Mouse (Mus musculus): Measurements from ENCODE around the gene Snx29.

Gene Snx29

GRCm38 (mm10) chr16:11637794-11638193, 315.1 kb downstream of the Snx29 start:
- DNase-seq (ENCODE audit: extremely low spot score), result no peak

DNA sequence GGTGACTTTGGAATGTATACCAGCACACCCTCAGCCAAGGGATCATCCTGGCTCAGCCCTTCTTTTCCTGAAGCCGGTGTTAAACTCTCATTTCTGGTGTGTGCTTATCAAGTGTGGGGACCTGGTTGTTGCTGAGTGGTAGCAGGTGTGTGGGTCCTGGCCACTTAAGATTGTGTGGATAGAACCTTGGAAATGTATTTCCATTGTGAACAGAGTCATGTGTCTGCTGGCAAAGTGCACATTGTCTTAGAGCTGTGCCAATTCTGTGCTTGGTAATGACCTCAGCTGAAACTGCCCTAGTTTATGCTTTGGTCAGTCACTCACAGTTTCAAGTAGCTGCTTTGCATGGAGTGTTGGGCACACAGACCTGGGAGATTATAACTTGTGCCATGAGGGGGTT, 316.0 kb downstream of the Snx29 start:
- no peak for DNase-seq (ENCODE audit: extremely low spot score)

- no peak for DNase-seq (ENCODE audit: extremely low spot score)
Measured at GRCm38 (mm10) chr16:11639936-11640335, 317.2 kb downstream of the Snx29 start.

DNA sequence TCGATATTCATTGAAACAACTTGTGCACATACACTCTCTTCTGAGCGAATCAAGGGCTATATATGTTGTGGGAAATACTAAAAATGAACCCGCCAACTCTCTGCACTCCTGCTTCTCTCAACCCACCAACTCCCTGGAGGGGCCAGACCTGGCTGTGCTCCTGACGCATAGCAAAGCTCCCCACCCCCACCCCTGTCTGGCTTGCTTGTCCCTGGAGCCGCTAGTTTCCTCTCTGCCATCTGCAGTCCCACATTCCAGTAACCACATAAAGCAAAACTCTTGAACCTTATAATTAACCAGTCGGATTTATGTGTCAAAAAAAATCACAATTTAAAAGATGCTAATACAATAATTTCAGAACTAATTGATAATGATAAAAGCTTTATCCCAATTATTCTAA, 320.9 kb downstream of the Snx29 start:
- DNase-seq (ENCODE audit: extremely low spot score), result no peak

DNA sequence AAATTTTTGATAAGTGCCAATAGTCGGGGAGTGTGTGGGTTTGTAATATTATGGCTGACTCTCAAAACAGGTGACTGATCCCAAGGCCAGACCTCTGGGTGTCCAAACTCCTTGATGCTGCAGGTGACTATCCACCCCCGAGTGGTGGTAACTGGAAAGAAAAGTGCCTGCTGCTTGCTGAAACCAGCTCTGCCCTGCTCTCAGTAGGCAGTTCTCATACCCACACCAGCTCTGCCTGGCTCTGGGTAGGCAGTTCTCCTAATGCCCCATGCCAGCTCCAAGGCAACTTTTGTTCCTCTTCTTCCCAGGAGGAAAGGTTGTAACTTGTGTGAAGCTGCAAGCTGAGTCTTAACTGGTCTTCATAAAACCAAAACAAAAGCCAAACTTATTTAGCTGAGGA, 321.7 kb downstream of the Snx29 start:
- DNase-seq (ENCODE audit: extremely low spot score), result no peak

DNA sequence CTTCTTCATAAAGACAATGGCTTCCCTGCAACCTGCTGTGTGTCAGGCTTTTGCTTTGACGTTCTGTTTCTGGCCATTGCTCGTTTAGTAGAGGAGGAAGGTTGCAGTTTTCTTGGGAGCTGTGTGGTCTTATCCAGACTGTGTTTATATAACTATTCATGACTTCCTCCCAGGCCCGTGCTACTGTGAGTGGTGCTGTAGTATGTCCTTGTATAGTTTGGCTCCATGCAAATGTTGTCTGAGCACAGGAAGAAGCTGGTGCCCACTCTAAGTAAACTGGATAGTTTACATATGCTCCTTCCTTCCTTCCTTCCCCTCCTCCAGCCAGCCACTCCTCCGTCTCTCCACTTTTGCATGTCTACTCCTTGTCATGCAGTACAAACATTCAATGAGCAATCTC, 323.0 kb downstream of the Snx29 start:
- no peak for DNase-seq (ENCODE audit: extremely low spot score)

DNA sequence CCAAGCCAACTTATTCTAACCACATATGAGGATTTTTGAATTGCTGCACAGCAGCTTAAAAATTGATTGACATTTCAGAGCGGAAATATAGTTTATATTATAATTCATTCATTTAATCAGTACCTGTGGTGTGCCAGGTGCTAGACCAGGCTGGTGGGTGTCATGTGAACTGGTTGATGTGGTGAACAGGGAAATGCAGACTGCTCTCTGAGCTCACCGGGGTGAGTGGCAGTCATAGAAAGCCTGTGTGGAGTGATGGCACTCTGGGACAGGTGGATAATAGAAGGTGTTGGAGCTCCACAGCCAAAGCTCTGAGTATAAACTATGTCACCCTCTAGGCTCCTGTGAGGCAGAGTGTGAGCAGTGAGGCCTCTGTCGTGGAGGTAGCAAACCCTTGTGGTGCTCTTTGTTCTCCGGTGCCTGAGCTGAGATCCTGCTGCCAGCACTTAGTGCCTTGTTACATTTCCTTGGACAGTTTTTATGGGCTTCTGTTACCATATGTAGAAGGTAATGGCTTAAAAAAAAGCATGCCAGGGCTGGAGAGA, 324.1 kb downstream of the Snx29 start:
- no peak for DNase-seq (ENCODE audit: extremely low spot score)

- no peak for DNase-seq (ENCODE audit: extremely low spot score)
Measured at GRCm38 (mm10) chr16:11648169-11648688, 325.5 kb downstream of the Snx29 start.

GRCm38 (mm10) chr16:11652686-11653366, 330.1 kb downstream of the Snx29 start:
- DNase-seq (ENCODE audit: extremely low spot score), result no peak

- no peak for DNase-seq (ENCODE audit: extremely low spot score)
Measured at GRCm38 (mm10) chr16:11655893-11656292, 333.2 kb downstream of the Snx29 start.

GRCm38 (mm10) chr16:11657111-11657510, 334.4 kb downstream of the Snx29 start:
- no peak for DNase-seq (ENCODE audit: extremely low spot score)

DNA sequence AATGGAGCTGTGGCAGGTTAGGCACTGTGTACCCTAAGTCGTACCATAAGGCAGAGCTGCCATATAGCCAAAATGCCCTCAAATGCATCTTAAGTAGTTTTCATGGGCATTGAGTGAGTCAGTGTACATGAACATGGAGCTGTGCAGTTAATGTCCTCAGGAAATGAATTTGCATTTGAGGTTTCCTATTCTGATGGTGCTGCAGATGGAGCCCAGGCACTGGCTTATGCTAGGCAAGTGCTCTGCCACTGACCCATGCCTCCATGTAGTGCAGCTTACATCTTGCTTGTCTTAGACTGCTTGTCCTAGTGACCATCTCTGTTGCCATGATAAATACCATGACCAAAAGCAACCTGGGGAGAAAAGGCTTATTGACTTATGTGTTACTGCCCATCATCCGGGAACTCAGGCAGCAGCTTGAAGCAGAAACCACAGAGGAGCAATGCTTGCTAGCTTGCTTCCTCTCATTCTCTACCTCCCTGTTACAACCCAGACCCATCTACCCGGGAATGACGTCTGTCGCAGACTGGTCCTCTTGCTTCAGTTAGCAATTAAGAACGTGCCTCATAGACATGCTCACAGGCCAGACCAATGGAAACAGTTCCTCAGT, 336.5 kb downstream of the Snx29 start:
- no peak for DNase-seq (ENCODE audit: extremely low spot score)

DNA sequence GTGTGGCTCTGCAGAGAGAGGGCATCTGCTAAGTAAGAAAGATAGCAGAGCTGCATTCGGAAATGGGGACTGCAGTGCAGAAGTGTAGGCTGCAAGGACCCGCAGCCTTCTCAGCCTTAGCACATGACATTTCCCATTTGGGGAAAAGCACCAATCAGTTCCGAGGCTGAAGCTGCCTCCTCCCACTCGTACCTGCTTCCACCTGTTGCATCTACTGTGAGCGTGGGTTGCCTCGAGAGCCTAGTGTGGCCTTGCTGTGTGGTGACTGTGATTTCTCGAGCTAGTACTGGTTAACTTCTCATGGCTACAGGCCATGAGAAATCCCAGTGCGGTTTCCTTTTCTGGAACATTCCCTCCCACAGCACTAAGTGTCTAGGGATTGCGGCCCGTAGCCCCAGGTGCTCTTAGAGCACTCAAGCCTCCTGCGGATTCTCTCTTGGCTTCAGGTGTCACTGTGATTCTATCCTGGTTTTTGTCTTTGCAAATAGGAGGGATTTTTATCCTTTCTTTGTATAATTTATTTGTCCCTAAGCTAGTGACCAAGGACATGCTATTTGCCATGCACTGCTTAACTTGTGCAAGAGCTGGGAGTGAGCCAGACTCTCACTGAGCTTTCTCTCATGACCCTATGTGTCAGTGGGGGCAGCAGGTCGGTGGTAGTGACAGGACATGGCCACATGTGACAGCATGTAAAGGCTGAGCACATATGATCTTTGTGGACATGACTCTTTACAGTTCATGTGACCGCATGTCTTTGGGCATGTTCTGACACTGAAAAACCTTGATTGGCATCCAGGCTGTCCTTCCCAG, 342.4 kb downstream of the Snx29 start:
- DNase-seq (ENCODE audit: extremely low spot score), result no peak

DNA sequence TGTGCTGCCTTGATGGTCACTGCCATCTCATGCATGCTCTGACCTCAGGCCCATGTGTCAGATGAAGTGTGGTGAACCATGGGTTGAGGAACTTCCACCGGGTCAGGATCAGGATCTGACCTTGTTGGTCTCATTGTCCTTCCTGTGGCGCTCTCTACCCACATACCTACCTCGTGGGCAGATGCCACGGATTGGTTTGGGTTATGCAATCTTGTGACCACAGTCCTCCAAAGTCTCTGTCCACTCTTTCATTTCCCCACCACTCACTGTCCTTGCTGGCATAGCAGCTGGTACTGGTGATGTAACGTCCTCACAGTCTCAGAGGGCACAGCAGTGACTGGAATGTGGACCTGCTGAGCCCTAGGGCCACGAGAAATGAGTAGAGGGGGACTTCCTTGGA, 343.2 kb downstream of the Snx29 start:
- no peak for DNase-seq (ENCODE audit: extremely low spot score)

DNA sequence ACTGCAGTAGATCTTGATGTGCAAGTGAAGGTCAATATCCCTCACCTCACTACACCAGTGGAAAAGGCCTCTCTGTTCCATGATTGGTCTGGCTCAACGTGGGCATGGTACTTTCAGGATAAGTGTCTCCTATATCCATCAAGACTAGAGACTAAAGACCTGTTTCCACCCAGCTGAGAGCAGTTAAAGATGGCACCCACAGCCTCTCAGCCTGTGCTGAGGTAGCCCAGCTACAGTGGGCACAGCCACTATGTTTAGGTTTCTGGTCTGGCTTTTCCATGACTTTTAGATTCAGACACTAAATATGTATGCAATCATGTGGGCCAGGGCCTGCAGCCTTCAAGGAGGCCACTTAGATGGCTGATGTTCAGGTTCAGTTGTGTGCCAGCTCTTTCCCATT, 345.7 kb downstream of the Snx29 start:
- DNase-seq (ENCODE audit: extremely low spot score), result no peak

GRCm38 (mm10) chr16:11668878-11669277, 346.2 kb downstream of the Snx29 start:
- no peak for DNase-seq (ENCODE audit: extremely low spot score)

GRCm38 (mm10) chr16:11670251-11670970, 347.7 kb downstream of the Snx29 start:
- no peak for DNase-seq (ENCODE audit: extremely low spot score)

DNA sequence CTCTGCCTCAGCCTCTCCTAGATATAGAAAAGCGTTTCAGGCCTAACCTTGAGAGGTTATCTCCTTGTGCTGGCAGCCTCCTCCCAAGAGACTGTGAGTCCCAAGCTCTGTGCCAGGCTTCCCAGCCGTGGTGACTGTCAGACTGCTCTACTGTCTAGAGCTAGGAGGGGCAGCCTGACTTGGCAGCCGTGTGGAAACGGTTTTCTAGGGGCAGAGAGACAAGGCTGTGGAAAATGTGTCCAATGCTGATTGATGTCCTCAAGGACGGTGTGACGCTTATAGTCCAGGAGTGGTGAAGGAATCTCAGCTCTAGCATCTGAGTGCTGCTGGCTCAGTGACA, 348.2 kb downstream of the Snx29 start:
- DNase-seq (ENCODE audit: extremely low spot score), result no peak

GRCm38 (mm10) chr16:11676006-11676405, 353.3 kb downstream of the Snx29 start:
- no peak for DNase-seq (ENCODE audit: extremely low spot score)

DNA sequence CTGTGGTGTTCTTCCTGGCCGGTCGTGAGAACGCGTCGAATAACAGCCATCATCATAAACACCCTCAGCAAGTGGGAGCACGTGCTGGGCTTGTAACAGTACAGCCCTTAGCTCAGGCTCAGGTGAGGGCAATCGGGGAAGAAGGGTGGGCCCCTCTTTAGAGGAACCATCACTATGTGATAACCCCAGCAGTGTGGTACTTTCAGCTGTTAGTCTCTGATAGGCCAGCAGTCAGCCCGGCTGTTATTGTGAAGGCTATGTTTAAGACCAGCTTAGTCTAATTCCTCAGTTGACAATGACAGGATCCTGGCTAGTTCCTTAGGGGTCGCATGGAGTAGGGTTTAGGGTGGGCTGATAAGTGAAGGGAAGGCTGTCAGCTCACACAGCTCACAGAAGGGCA, 362.6 kb downstream of the Snx29 start:
- DNase-seq (ENCODE audit: extremely low spot score), result no peak

GRCm38 (mm10) chr16:11685735-11686340, 363.1 kb downstream of the Snx29 start:
- no peak for DNase-seq (ENCODE audit: extremely low spot score)

Data from embryo, embryonic 9.5 days (tissue).